Mouse (Mus musculus) urinary bladder, postnatal 36 days (tissue): ENCODE results near the gene Ptch2.
A peak's percentile ranks its signal among the peaks of the same experiment; 100 is the strongest.

Experiments
- DNase-seq, 2 experiments: peaks; one replicate each; pipeline ENCODE4 v3.0.0; 2022; ENCODE audit warnings: low spot score in 2 of 2, mixed read lengths in 1 of 2

Ptch2 gene

GRCm38 (mm10) chr4:117104672-117105071, 8.8 kb downstream of the Ptch2 start:
- DNase-seq: no peak

- DNase-seq: no peak
Observed at GRCm38 (mm10) chr4:117105127-117105526, 9.3 kb downstream of the Ptch2 start.

- no peak for DNase-seq
Observed at GRCm38 (mm10) chr4:117107813-117108523, 12.1 kb downstream of the Ptch2 start.

- DNase-seq: no peak
Observed at GRCm38 (mm10) chr4:117108524-117108849, 12.6 kb downstream of the Ptch2 start.

- no peak for DNase-seq
Observed at GRCm38 (mm10) chr4:117109330-117109729, 13.5 kb downstream of the Ptch2 start.

GRCm38 (mm10) chr4:117110249-117110648, 14.4 kb downstream of the Ptch2 start:
- DNase-seq: no peak

- DNase-seq: no peak
Observed at GRCm38 (mm10) chr4:117110985-117111384, 15.1 kb downstream of the Ptch2 start.

GRCm38 (mm10) chr4:117113237-117113636, 17.4 kb downstream of the Ptch2 start:
- DNase-seq: no peak

GRCm38 (mm10) chr4:117115592-117115991, 19.7 kb downstream of the Ptch2 start:
- no peak for DNase-seq

- no peak for DNase-seq
Observed at GRCm38 (mm10) chr4:117117931-117118330, 22.1 kb downstream of the Ptch2 start.

- DNase-seq: no peak
Observed at GRCm38 (mm10) chr4:117119636-117120035, 23.8 kb downstream of the Ptch2 start.

GRCm38 (mm10) chr4:117120052-117120444, 24.2 kb downstream of the Ptch2 start:
- no peak for DNase-seq

GRCm38 (mm10) chr4:117120445-117121414, 24.9 kb downstream of the Ptch2 start:
- DNase-seq: peak; percentile 91 to 97

- DNase-seq: no peak
Observed at GRCm38 (mm10) chr4:117122209-117122608, 26.3 kb downstream of the Ptch2 start.

GRCm38 (mm10) chr4:117123546-117124217, 27.8 kb downstream of the Ptch2 start:
- DNase-seq: no peak

- DNase-seq: no peak
Observed at GRCm38 (mm10) chr4:117124218-117124517, 28.3 kb downstream of the Ptch2 start.

- peak in 1 of 2 experiments; percentile 53 for DNase-seq
Observed at GRCm38 (mm10) chr4:117124518-117125347, 28.9 kb downstream of the Ptch2 start.

- peak in 1 of 2 experiments; percentile 73 for DNase-seq
Observed at GRCm38 (mm10) chr4:117125348-117125909, 29.6 kb downstream of the Ptch2 start, which contains the start of gene Btbd19. Btbd19 (minus strand) TSS chr4:117125725.

GRCm38 (mm10) chr4:117125910-117126674, 30.2 kb downstream of the Ptch2 start:
- DNase-seq: peak; percentile 78 to 85

GRCm38 (mm10) chr4:117126675-117127290, 30.9 kb downstream of the Ptch2 start, which contains the start of gene Tctex1d4:
Tctex1d4 (plus strand) TSS chr4:117126794.
- DNase-seq: peak in 1 of 2 experiments; percentile 60
